In the genomic region with DNA sequence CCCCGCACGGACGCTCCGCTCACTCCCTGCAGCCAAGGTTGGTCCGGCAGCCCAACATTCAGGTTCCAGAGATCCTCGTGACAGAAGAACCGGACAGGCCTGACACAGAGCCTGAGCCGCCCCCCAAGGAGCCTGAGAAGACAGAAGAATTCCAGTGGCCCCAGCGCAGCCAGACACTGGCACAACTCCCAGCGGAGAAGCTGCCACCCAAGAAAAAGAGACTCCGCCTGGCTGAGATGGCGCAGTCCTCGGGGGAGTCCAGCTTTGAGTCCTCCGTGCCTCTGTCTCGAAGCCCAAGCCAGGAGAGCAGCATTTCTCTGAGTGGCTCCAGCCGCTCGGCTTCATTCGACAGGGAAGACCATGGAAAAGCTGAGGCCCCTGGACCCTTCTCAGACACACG, we compare ENCODE assay signal across 31 mouse cellular contexts. TPM values are rescaled to one million over a fixed set of nuclear protein-coding genes. Genes with fewer than 3 reads are reported as not detected.
"Had no signal": no experiment of that assay in that cellular context is flagged by ENCODE, and none has a peak within 500 bp of the region (broad histone marks: within the 10 kb centered on the region; RNA-seq: fewer than 3 reads in every experiment).

No protein-coding gene starts in this region.

- H3K9me3 ChIP-seq: intestine, embryonic 15.5 days; limb, embryonic 10.5 days; liver, embryonic 15.5 days; stomach, embryonic 15.5 days had no signal

- H3K27ac ChIP-seq: intestine, embryonic 15.5 days; kidney, embryonic 15.5 days; limb, embryonic 10.5 days; limb, embryonic 13.5 days; liver, embryonic 12.5 days; liver, embryonic 15.5 days; midbrain, embryonic 10.5 days; midbrain, embryonic 13.5 days; neural tube, embryonic 13.5 days; stomach, embryonic 15.5 days had no signal

- H3K36me3 ChIP-seq: intestine, embryonic 15.5 days; kidney, embryonic 15.5 days; limb, embryonic 10.5 days; limb, embryonic 13.5 days; liver, embryonic 12.5 days; liver, embryonic 15.5 days; midbrain, embryonic 10.5 days; stomach, embryonic 15.5 days had no signal

- H3K9ac ChIP-seq: intestine, embryonic 15.5 days; kidney, embryonic 15.5 days; limb, embryonic 13.5 days; liver, embryonic 12.5 days; liver, embryonic 15.5 days; lung, embryonic 14.5 days; midbrain, embryonic 13.5 days; neural tube, embryonic 13.5 days; stomach, embryonic 15.5 days had no signal

- ATAC-seq: intestine, embryonic 15.5 days; liver, embryonic 12.5 days; lung, postnatal 0 days; midbrain, embryonic 13.5 days; midbrain, embryonic 16.5 days had no signal

- H3K27me3 ChIP-seq: intestine, embryonic 15.5 days; kidney, embryonic 15.5 days; limb, embryonic 13.5 days; liver, embryonic 12.5 days; liver, embryonic 15.5 days; midbrain, embryonic 13.5 days; neural tube, embryonic 13.5 days; stomach, embryonic 15.5 days had no signal

- DNase-seq: kidney, adult 11 months; kidney, adult 8-10 months; kidney, postnatal 14 days; kidney, postnatal 4 days; liver; lung, embryonic 14.5 days; retina, postnatal 1 day; right cerebral cortex, postnatal 25 days; spleen, adult 18-20 months; thymus, adult 18-20 months; thymus, postnatal 36 days had no signal

- H3K4me3 ChIP-seq: intestine, embryonic 15.5 days; kidney, embryonic 15.5 days; limb, embryonic 10.5 days; limb, embryonic 13.5 days; liver, embryonic 12.5 days; liver, embryonic 15.5 days; megakaryocyte, embryonic 14.5 days; midbrain, embryonic 10.5 days; midbrain, embryonic 13.5 days; myocyte; neural tube, embryonic 13.5 days; stomach, embryonic 15.5 days had no signal

- H3K4me1 ChIP-seq: intestine, embryonic 15.5 days; kidney, embryonic 15.5 days; limb, embryonic 10.5 days; limb, embryonic 13.5 days; liver, embryonic 12.5 days; liver, embryonic 15.5 days; midbrain, embryonic 10.5 days; midbrain, embryonic 13.5 days; neural tube, embryonic 13.5 days; stomach, embryonic 15.5 days had no signal

RNA-seq across cellular contexts. Expression of gene AL607142.1, which starts 32.1 kb away (rescaled TPM):
- total RNA-seq: layer of hippocampus, adult 18-20 months; layer of hippocampus, postnatal 25 days; left cerebral cortex, adult 18-20 months; left cerebral cortex, postnatal 25 days; monocyte, adult 5-6 weeks; neutrophil, adult 5-6 weeks had no signal
- polyA plus RNA-seq: intestine, embryonic 15.5 days; kidney, embryonic 15.5 days; limb, embryonic 10.5 days; limb, embryonic 13.5 days; liver, embryonic 12.5 days; liver, embryonic 15.5 days; lung, embryonic 14.5 days; lung, postnatal 0 days; midbrain, embryonic 10.5 days; midbrain, embryonic 13.5 days; midbrain, embryonic 16.5 days; myocyte; neural tube, embryonic 13.5 days; stomach, embryonic 15.5 days had no signal
